29 mouse cellular contexts compared by ENCODE assay signal in the genomic region with DNA sequence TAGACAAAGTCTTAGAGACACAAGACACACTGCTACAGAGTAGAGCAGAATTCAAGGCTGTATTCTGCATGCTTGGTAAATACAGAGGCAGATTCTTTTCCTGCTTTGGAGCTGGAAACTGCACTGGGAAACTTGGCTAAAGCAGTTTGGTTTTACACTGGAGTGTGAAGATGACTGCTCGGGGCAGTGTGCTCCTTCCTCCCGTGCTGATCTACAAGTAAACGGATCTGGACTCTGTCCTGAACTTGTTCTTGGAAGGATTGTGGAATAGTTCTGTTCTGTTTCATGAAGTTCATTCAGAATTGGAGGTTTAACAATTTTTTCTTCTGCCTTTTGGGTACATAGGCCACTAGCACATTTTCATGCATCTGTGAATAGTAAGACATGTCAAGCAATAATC. TPM values are rescaled to one million over a fixed set of nuclear protein-coding genes. Genes with fewer than 3 reads are reported as not detected.
"Had no signal": no experiment of that assay in that cellular context is flagged by ENCODE, and none has a peak within 500 bp of the region (broad histone marks: within the 10 kb centered on the region; RNA-seq: fewer than 3 reads in every experiment).

No protein-coding gene starts in this region.

- H3K9me3 ChIP-seq: hindbrain, embryonic 15.5 days; limb, embryonic 10.5 days; limb, embryonic 13.5 days; liver, embryonic 13.5 days; midbrain, embryonic 10.5 days; midbrain, embryonic 13.5 days; neural tube, embryonic 13.5 days; stomach, embryonic 15.5 days had no signal

- H3K4me1 ChIP-seq: hindbrain, embryonic 15.5 days; limb, embryonic 10.5 days; limb, embryonic 13.5 days; liver, embryonic 13.5 days; megakaryocyte, embryonic 14.5 days; midbrain, embryonic 10.5 days; midbrain, embryonic 13.5 days; neural tube, embryonic 13.5 days; stomach, embryonic 15.5 days had no signal

- H3K27me3 ChIP-seq: hindbrain, embryonic 15.5 days; limb, embryonic 13.5 days; liver, embryonic 13.5 days; megakaryocyte, embryonic 14.5 days; midbrain, embryonic 13.5 days; neural tube, embryonic 13.5 days; stomach, embryonic 15.5 days had no signal

- ATAC-seq: intestine, postnatal 0 days; lung, postnatal 0 days; midbrain, embryonic 13.5 days; midbrain, embryonic 16.5 days had no signal

- DNase-seq: layer of hippocampus, postnatal 36 days; liver; liver, embryonic 13.5 days; lung, embryonic 14.5 days; lung, postnatal 36 days; retina, postnatal 1 day; right cerebral cortex, postnatal 25 days; spleen, adult 18-20 months; thymus, postnatal 25 days had no signal

- H3K9ac ChIP-seq: hindbrain, embryonic 15.5 days; limb, embryonic 13.5 days; liver, embryonic 13.5 days; lung, embryonic 14.5 days; midbrain, embryonic 13.5 days; neural tube, embryonic 13.5 days; stomach, embryonic 15.5 days had no signal

- H3K36me3 ChIP-seq: hindbrain, embryonic 15.5 days; limb, embryonic 10.5 days; limb, embryonic 13.5 days; liver, embryonic 13.5 days; midbrain, embryonic 10.5 days; midbrain, embryonic 13.5 days; neural tube, embryonic 13.5 days; stomach, embryonic 15.5 days had no signal

- H3K4me3 ChIP-seq: hindbrain, embryonic 15.5 days; limb, embryonic 10.5 days; limb, embryonic 13.5 days; liver, embryonic 13.5 days; megakaryocyte, embryonic 14.5 days; midbrain, embryonic 10.5 days; midbrain, embryonic 13.5 days; myocyte; neural tube, embryonic 13.5 days; stomach, embryonic 15.5 days had no signal

- H3K4me2 ChIP-seq: hindbrain, embryonic 15.5 days; limb, embryonic 13.5 days; liver, embryonic 13.5 days; lung, embryonic 14.5 days; midbrain, embryonic 13.5 days; neural tube, embryonic 13.5 days; stomach, embryonic 15.5 days had no signal

- H3K27ac ChIP-seq: hindbrain, embryonic 15.5 days; limb, embryonic 10.5 days; limb, embryonic 13.5 days; liver, embryonic 13.5 days; midbrain, embryonic 10.5 days; midbrain, embryonic 13.5 days; neural tube, embryonic 13.5 days; stomach, embryonic 15.5 days had no signal

RNA-seq across cellular contexts. Expression of a gene that starts 2.3 kb away (rescaled TPM):
- total RNA-seq: layer of hippocampus, adult 8-10 months; layer of hippocampus, postnatal 10 days; layer of hippocampus, postnatal 36 days; left cerebral cortex, adult 8-10 months; left cerebral cortex, postnatal 25 days; monocyte, adult 5-6 weeks; neutrophil, adult 5-6 weeks had no signal
- polyA plus RNA-seq: hindbrain, embryonic 15.5 days; intestine, embryonic 14.5 days; intestine, postnatal 0 days; limb, embryonic 10.5 days; limb, embryonic 13.5 days; lung, embryonic 14.5 days; lung, postnatal 0 days; midbrain, embryonic 10.5 days; midbrain, embryonic 13.5 days; midbrain, embryonic 16.5 days; myocyte; neural tube, embryonic 13.5 days; thymus, postnatal 0 days had no signal

RNA-seq across cellular contexts. Expression of a gene that starts 56.3 kb away (rescaled TPM):
- total RNA-seq: layer of hippocampus, adult 8-10 months; layer of hippocampus, postnatal 10 days; layer of hippocampus, postnatal 36 days; left cerebral cortex, adult 8-10 months; left cerebral cortex, postnatal 25 days; monocyte, adult 5-6 weeks; neutrophil, adult 5-6 weeks had no signal
- polyA plus RNA-seq: hindbrain, embryonic 15.5 days; intestine, embryonic 14.5 days; intestine, postnatal 0 days; limb, embryonic 10.5 days; limb, embryonic 13.5 days; lung, embryonic 14.5 days; lung, postnatal 0 days; midbrain, embryonic 10.5 days; midbrain, embryonic 13.5 days; midbrain, embryonic 16.5 days; myocyte; neural tube, embryonic 13.5 days; stomach, embryonic 15.5 days; thymus, postnatal 0 days had no signal
